Mouse (Mus musculus) cerebellum, adult 2 months (tissue): ENCODE measurements around the gene Nt5dc3. TPM values are rescaled to one million over a fixed set of nuclear protein-coding genes. Genes with fewer than 3 reads are reported as not detected.

Source experiments
- DNase-seq, 2 experiments: peaks; one replicate each; pipeline ENCODE4 v3.0.0; 2021
- H3K27ac ChIP-seq: fragments of 200-500 bp; 2 replicates; pipeline ENCODE4 v1.5.1; 2012; ENCODE audit warnings: low read length, control low read depth, inconsistent platforms; ENCODE audit not compliant: insufficient read depth
- H3K27me3 ChIP-seq: fragments of 200-500 bp; 2 replicates; pipeline ENCODE4 v1.6.1; 2012; ENCODE audit warnings: inconsistent platforms, mild to moderate bottlenecking, low read length, moderate library complexity; ENCODE audit not compliant: control insufficient read depth, insufficient read depth
- H3K4me1 ChIP-seq: fragments of 200-500 bp; 2 replicates; pipeline ENCODE4 v1.6.1; 2011; ENCODE audit warnings: low read length; ENCODE audit not compliant: control insufficient read depth, insufficient read depth
- H3K4me3 ChIP-seq: fragments of 200-500 bp; replicated peaks from 2 replicates; pipeline ENCODE3; 2011; ENCODE audit warnings: mild to moderate bottlenecking, low read depth, low read length, control low read depth; ENCODE audit not compliant: insufficient read depth
- CTCF ChIP-seq: fragments of 200-500 bp; IDR thresholded peaks from 2 replicates; pipeline ENCODE4 v1.5.1; 2011; ENCODE audit warnings: low read depth, mild to moderate bottlenecking, control low read depth, low read length, moderate library complexity, borderline replicate concordance; ENCODE audit not compliant: insufficient read depth
- POLR2A ChIP-seq: fragments of 200-500 bp; IDR thresholded peaks from 2 replicates; pipeline ENCODE4 v1.6.1; 2011; ENCODE audit warnings: low read length, control low read depth, borderline replicate concordance; ENCODE audit not compliant: insufficient read depth
- WGBS: fragments of 180-500 bp; shearing (Covaris S2); methylation state at CpG from one replicate; pipeline ENCODE4 v1.1.7; 2018; 5-methylcytosine and 5-hydroxymethylcytosine counted together
- polyA plus RNA-seq: library from polyadenylated mRNA; depleted of rRNA; stranded (reverse); fragments of >200 nt; gene quantifications from 2 replicates; pipeline ENCODE4 v1.2.3, GENCODE M21; 2012

Nt5dc3 gene
- polyA plus RNA-seq, 1 experiment, result 44.2 TPM

- Histone ChIP-seq H3K27me3 (no peaks in the 10 kb centered on the region), H3K27ac (no peak overlapping the region), H3K4me3 (no peak overlapping the region), H3K4me1 (0 out of 2 replicates have a peak, but pooled peaks cover 8% of the 10 kb centered on the region)
- 65% methylated on average over 5 of the region's 5 CpGs for WGBS
- TF ChIP-seq POLR2A (no peak), CTCF (no peak)
- DNase-seq, result no peak
Observed at GRCm38 (mm10) chr10:86771701-86772100, 7.1 kb upstream of the Nt5dc3 start.

DNA sequence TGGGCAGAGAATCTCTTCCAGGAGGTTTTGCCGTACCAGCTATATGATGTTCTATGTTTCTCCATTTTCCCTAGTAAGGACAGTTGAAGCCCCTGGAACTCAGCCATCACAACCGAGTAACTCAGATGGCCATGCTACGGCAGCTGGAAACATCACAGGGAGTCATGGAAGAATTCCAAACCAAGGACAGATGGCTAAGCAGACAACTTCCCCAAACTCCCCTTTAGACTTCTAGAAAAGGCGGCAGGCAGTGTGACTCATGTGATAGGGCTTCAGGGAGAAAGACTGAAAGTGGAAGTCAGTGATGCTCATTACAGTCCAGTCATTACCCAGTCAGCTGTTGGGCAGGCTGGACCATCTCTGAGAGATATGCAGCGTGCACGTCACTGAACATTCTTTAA lies 6.6 kb upstream of the Nt5dc3 start:
- no peaks in the 10 kb centered on the region for H3K27me3 ChIP-seq
- TF ChIP-seq CTCF (no peak), POLR2A (no peak)
- WGBS, result 21% methylated on average over 6 of the region's 6 CpGs
- no peak overlapping the region for H3K27ac ChIP-seq
- 0 out of 2 replicates have a peak, but pooled peaks cover 8% of the 10 kb centered on the region for H3K4me1 ChIP-seq
- H3K4me3 ChIP-seq, result no peak overlapping the region
- DNase-seq, result peak in 1 of 2 experiments; percentile 25

DNA sequence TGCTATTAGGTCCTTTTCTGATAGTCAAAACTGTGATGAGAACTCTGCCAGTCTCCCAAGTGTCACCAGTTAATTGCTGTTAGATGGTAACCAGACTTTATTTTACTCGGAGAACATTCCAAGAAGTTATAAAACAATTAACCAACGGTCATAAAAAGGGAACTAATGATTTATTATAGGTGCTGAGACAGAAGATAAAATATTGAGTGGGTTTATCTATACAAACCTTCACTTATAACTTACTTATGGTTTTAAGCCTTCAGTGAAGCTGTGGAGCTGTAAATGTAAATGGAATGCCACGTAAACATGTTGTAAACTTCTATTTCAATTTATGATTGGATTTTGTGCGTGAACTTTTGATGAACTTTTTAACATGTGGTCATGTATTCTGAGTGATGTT lies 5.4 kb upstream of the Nt5dc3 start:
- H3K27me3 ChIP-seq, result no peaks in the 10 kb centered on the region
- peaks cover 13% of the 10 kb centered on the region; the same call in 1 of the 2 replicates for H3K4me1 ChIP-seq
- H3K27ac ChIP-seq, result no peak overlapping the region
- no peak overlapping the region for H3K4me3 ChIP-seq
- no peak for DNase-seq
- TF ChIP-seq POLR2A, result no peak
- no peak for TF ChIP-seq CTCF
- WGBS, result 83% methylated on average over 4 of the region's 4 CpGs

DNA sequence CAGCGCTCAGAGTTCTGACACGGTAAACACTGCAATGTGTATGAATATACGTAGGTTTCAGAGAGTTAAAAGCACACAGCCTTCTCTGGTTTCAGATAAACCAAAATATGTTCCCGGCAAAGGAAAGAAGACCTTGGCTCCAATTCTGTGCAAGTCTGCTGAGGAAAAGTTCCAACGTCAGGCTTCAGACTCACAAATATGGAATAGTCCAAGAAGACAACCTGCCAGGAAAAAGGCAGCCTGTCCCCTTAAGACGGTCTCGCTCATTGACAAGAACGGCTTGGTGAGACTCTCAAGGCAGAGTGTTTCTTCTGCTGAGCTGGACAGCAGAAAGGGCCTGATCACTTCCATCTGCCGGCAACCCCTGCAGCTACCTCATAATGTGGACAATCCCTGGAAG lies 2.5 kb upstream of the Nt5dc3 start:
- TF ChIP-seq POLR2A, result no peak
- TF ChIP-seq CTCF, result no peak
- Histone ChIP-seq H3K4me1 (peaks cover 13% of the 10 kb centered on the region; the same call in 1 of the 2 replicates), H3K27me3 (no peaks in the 10 kb centered on the region), H3K4me3 (no peak overlapping the region), H3K27ac (no peak overlapping the region)
- DNase-seq, result no peak
- WGBS, result 66% methylated on average over 9 of the region's 9 CpGs

DNA sequence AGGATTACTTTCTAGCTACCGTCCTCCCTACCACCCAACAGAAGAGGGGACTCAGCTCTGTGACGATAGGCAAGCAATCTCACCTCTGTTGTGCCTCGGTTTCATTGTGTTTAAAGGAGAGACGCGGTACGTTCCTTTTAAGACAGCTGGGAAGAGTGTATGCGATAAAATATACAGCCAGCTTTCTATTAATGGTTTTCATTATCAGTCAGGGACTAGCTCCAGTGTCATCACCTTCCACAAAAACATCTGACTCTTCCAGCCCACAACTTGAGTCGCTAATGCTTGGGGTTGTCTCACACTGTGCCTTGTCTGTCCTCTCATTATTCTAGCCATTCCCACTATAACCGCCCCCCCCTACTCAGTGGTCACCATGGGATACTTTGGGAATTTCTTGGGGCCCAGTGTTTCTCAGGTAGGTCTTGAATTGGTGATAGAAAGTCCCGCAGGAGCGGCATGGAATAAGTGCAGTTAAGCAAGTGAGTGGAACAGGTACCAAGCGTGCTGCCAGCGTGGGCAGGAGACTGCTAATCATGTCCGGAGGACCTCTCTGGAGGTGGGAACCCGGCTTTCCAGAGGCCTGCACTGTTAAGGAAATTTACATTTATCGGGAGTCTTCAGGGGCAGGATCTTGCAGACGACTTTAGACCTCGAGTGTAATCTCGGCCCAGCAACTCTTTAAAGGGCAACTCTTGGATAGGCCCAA lies 1.0 kb upstream of the Nt5dc3 start:
- H3K27ac ChIP-seq, result peak overlapping the region; percentile 87

GRCm38 (mm10) chr10:86779117-86779755 lies 431 bp downstream of the Nt5dc3 start:
- Histone ChIP-seq H3K4me3 (peak overlapping the region; percentile 59), H3K27ac (peak overlapping the region; percentile 58), H3K27me3 (no peaks in the 10 kb centered on the region), H3K4me1 (peaks cover 5% of the 10 kb centered on the region; the same call in 1 of the 2 replicates)
- peak; percentile 59 to 65 for DNase-seq
- WGBS, result under 1% methylated on average over 57 of the region's 58 CpGs
- TF ChIP-seq POLR2A, result no peak
- TF ChIP-seq CTCF, result no peak

More for the DNA sequence above, 1.0 kb upstream of the Nt5dc3 start:
- DNase-seq, result no peak
- TF ChIP-seq POLR2A (no peak), CTCF (no peak)
- Histone ChIP-seq H3K4me1 (peaks cover 5% of the 10 kb centered on the region; the same call in 1 of the 2 replicates), H3K4me3 (peak overlapping the region; percentile 88), H3K27me3 (no peaks in the 10 kb centered on the region)
- WGBS, result 56% methylated on average over 19 of the region's 19 CpGs

- 24% methylated on average over 12 of the region's 12 CpGs for WGBS
- TF ChIP-seq CTCF (no peak), POLR2A (no peak)
- H3K4me3 ChIP-seq, result peak overlapping the region; percentile 59
- H3K27ac ChIP-seq, result peak overlapping the region; percentile 39
- DNase-seq, result no peak
- peaks cover 5% of the 10 kb centered on the region; the same call in 1 of the 2 replicates for H3K4me1 ChIP-seq
- H3K27me3 ChIP-seq, result no peaks in the 10 kb centered on the region
Observed at GRCm38 (mm10) chr10:86779816-86780500, 1.2 kb downstream of the Nt5dc3 start.
